Mouse (Mus musculus) frontal cortex, postnatal 14 days (tissue): Measurements from ENCODE around the gene Ehbp1.

Experiments
- DNase-seq, 2 experiments: peaks; one replicate each; pipeline ENCODE4 v3.0.0; 2022; ENCODE audit warnings: low spot score in 2 of 2

Ehbp1 gene

DNA sequence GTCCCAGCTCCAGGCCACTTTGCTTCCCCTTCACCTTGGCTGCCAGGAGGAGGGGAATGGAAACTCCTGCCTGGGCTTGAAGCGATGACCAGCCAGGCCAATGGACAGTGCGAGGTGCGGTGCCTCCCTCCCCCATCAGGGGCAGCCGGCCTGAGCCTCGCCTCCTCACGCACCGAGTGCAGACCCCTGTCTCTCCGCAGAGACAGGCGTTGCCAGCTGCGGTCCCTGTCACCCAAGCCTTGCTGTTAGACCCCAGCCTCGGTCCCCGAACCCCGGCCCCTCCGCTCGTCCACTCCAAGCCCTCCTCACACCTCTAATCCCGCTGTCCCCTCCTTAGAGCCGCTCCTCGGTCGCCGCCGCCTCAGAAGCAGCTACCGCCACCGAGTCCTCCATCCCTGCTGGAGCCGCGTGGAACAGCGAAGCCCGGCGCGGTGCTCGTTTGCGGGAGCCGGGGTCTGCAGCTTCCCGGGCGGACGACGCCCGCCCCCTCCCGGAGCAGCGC lies 55.7 kb downstream of the Ehbp1 start:
- peak; percentile 31 to 54 for DNase-seq

GRCm38 (mm10) chr11:22276656-22277055 lies 65.4 kb downstream of the Ehbp1 start:
- DNase-seq = no peak

DNA sequence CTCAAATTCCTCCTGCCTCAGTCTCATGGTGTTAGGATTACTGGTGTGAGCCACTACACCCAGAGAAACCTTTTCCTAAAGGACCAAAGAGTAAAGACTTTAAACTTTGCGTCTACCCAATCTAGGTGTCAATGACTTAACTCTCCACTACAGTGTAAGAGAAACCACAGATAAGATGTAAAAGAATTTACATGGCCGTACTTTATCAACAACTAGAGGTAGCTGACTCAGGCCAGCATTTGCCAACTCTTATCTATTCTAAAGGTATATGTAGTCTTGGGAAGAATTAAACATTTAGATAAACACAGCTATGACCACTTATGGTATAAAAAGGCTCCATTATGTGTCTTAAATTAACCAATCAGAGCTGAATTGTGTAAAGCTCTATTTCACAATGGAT lies 67.9 kb downstream of the Ehbp1 start:
- DNase-seq = no peak

- DNase-seq = no peak
These were observed 68.7 kb downstream of the Ehbp1 start for GRCm38 (mm10) chr11:22273378-22273777.

DNA sequence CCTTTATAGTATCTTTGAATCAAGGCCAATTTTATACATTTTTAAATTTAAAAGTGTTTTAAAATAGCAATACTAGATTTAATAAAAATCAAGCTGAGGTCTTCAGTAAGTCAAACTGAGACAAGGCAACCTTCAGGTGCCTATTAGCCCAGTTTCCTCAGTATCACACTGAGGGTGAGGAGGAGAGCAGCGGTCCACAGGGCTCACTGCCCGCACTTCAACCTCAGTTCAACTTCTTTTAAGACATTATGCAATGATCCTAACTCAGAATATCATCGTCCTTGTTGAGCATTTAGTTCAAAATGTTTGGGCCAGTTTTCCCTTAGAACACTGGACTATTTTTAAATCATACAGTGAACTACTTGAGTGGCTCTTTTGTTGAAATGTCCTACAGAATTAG lies 70.2 kb downstream of the Ehbp1 start:
- DNase-seq = no peak

GRCm38 (mm10) chr11:22269643-22270042 lies 72.4 kb downstream of the Ehbp1 start:
- DNase-seq = no peak

GRCm38 (mm10) chr11:22269173-22269572 lies 72.9 kb downstream of the Ehbp1 start:
- no peak for DNase-seq

GRCm38 (mm10) chr11:22267014-22267413 lies 75.1 kb downstream of the Ehbp1 start:
- no peak for DNase-seq

- no peak for DNase-seq
These were observed 86.7 kb downstream of the Ehbp1 start for GRCm38 (mm10) chr11:22255418-22255817.

DNA sequence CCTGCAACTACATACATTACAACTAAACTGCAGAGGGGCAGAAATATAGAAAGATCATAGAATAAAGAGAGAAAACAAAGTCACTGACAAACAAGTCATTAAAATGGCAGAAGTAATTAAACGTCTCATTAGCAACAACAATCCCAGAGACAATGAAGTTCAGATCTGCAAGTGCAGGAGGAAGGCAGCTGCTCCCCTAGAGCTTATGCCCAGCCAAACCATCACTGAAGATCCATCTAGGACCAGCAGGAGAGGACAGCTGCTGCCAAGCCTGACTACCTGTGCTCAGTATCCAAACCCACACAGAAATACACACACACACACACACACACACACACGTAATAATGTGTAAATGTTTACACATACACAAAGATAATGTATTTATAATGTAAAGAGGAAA lies 92.7 kb downstream of the Ehbp1 start:
- DNase-seq = no peak

- DNase-seq = no peak
These were observed 94.4 kb downstream of the Ehbp1 start for GRCm38 (mm10) chr11:22247736-22248135.

GRCm38 (mm10) chr11:22247069-22247468 lies 95.0 kb downstream of the Ehbp1 start:
- no peak for DNase-seq

DNA sequence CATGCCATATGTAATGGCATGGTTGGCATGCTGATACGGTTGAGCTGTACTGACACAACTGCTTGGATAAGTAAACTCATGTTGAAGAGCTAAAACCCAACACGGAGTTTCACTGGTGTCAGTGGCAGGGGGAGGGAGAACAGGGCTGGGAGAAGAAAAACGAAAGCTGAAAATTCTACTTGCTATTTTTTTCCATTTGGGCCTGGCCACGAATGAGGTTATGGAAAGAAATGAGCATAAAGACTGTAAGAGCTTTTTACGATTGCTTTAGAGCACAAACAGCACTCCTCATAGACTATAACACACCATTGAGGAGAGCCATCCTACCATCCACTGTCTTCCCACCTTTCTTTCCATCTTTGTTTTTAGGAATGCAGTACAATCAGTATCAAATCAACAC lies 106.5 kb downstream of the Ehbp1 start:
- no peak for DNase-seq

DNA sequence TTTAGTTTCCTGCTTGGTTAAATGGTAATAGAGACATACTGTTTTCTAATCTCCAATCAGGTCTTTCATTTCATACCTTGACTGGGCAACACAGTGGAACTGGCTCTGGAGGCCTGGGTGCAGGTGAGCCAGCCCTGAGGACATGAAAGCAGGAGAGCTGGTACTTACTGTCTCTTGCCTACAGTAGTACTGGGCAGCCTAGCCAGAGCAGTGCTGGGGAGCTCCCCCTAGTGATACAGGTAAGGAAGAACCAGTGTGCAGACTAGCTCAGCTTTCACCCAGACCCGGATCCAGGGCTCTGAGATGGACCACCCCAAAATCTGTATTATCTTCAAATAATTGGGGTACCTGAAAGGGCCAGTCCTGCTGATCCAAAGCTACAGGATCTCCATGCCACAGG lies 107.4 kb downstream of the Ehbp1 start:
- DNase-seq = no peak

GRCm38 (mm10) chr11:22230906-22231305 lies 111.2 kb downstream of the Ehbp1 start:
- no peak for DNase-seq

- DNase-seq = no peak
These were observed 116.5 kb downstream of the Ehbp1 start for GRCm38 (mm10) chr11:22225619-22226018.

DNA sequence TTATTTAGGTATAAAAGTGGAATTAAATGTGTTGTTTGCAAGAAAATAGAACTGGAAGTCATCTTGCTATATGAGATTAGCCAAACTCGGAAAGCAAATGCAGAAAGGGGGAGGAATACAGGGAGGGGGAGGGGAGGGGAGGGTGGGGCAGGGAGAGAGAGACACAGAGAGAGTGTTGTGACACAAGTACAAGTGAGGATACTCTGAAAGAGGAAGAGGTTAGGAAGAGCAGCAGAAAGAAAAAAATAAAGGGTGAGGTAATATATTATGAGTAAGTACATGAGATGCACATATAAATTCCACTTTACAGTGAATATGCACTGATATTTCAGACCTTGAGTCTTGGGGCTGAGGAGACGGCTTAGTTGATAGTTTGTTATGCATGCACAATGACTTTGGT lies 123.9 kb downstream of the Ehbp1 start:
- no peak for DNase-seq

DNA sequence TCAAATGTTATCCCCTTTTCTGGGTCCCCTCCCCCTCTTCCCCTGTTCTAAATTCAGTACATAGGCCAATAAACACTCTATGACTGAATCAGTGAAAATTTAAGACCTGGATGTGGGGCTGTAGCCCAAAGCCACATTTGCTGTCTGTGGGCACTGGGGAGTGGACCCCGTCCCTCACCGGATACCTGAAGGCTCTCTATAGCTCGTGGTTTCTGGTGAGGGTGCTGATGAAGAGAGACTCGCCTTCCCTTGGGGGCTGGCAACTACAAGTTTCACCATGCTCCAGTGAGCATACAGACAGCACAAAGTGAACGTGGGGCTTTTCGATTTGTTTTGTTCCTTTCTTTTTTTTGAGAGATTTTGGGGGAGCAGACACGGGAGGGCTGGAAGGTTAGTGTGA lies 125.2 kb downstream of the Ehbp1 start:
- DNase-seq = no peak

DNA sequence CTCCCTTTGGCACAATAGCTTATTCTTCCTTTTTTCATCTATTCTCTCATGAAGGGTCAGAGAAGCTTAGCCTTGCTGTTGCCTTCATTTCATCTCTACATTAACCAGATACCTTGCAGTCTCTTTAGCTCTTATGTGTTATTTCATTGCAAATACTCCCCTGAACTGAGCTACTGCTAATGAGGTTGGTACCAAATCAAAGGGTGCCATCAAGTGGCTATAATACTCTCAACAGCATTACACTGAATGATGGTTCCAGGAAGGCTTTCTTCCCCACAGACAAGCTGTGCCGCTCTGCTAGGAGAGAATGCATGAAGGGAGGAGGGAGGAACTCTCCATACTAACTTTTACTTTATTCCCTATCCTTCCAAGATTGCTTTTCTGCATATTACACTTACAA lies 135.5 kb downstream of the Ehbp1 start:
- no peak for DNase-seq

DNA sequence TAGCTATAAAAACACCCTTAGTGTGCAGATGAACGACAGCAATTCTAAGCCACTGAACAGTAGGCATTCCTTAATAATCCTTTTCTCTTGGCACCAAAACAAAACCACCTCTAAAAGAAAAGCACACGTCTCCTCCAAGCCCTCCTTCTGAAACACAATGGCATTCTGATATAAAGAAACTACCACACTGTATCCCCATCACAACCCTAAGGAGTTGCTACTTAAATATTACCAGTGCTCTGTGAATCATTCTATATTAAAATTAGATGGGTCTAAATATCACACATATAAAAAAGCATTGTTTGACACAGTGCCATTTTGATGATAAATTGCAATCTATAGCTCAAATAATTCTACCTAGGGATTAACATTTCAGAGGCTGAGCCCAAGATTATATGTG lies 135.9 kb downstream of the Ehbp1 start:
- no peak for DNase-seq

- DNase-seq = no peak
These were observed 138.7 kb downstream of the Ehbp1 start for GRCm38 (mm10) chr11:22203413-22203812.

- no peak for DNase-seq
These were observed 141.0 kb downstream of the Ehbp1 start for GRCm38 (mm10) chr11:22201125-22201524.

GRCm38 (mm10) chr11:22199881-22200280 lies 142.2 kb downstream of the Ehbp1 start:
- DNase-seq = no peak

DNA sequence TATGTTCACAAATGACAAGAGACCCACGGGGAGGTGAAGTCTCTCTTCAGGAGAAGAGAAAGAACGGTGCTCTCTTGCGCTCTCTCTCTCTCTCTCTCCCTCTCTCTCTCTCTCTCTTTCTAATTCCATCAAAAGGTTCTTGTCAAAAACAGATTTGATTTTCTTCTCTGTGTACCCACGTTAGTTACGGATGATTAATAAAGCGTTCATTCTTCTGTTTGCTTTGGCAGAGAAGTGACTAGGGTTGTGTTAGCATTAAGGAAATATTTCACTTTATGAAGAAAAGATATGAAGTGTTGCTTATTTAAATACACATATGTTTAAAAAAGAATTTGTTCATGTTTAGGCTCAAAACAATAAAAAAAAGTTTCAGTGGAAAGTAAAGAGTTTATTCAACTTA lies 143.7 kb downstream of the Ehbp1 start:
- no peak for DNase-seq

DNA sequence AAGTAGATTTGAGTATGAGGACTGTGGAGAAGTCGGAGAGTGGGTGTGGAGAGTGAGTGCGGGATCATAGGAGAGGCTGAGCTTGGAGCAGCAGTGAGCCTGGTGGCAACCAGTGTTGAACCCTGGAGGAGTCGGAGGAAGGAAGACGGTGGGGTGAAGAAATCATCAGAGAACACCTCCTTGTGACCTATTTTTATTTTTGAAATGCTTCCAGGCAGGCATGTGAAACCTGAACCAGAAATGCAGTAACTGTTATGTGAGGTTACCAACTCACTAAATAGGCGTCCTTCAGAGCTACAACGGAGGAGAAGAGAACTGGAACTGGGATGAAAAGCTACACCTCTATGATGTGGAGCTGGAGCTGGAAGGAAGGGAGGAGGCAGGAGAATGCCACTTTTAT lies 144.2 kb downstream of the Ehbp1 start:
- DNase-seq = no peak
